ENCODE assay signal across 9 mouse cellular contexts in genomic region chr17:5828583-5828836, GRCm38 (mm10). TPM values are rescaled to one million over a fixed set of nuclear protein-coding genes. Genes with fewer than 3 reads are reported as not detected.
DNase-seq lines count a peak whose midpoint lies in the region; ATAC-seq and TF ChIP-seq lines count a peak whose summit lies in the region.
"Had no signal": no experiment of that assay in that cellular context is flagged by ENCODE, and none has a peak within 500 bp of the region (broad histone marks: within the 10 kb centered on the region; RNA-seq: fewer than 3 reads in every experiment).

No protein-coding gene starts in this region.

- TF ChIP-seq POLR2A in spleen, adult 2 months (IDR thresholded peaks at IDR 0.05; ENCODE audit: low read depth, low read length), result no peak
- no peak for TF ChIP-seq POLR2A in limb, embryonic 14.5 days (IDR thresholded peaks at IDR 0.05; ENCODE audit: borderline replicate concordance, extremely low read depth, insufficient read depth, insufficient read length)

- peak overlapping the region; percentile 86 for H3K27ac ChIP-seq in spleen, adult 2 months (ENCODE audit: insufficient read depth, low read length)
- H3K27ac ChIP-seq in forebrain, embryonic 13.5 days, result no peak overlapping the region
- no peak overlapping the region for H3K27ac ChIP-seq in limb, embryonic 14.5 days (replicated peaks; ENCODE audit: low read depth, low read length)
- no peak overlapping the region for H3K27ac ChIP-seq in stomach, embryonic 16.5 days (ENCODE audit: low read length)

- peak overlapping the region; percentile 50 for H3K4me2 ChIP-seq in forebrain, embryonic 13.5 days
- H3K4me2 ChIP-seq in limb, embryonic 14.5 days (replicated peaks; ENCODE audit: low read depth, low read length, severe bottlenecking), result peak overlapping the region; percentile 16; the same call in 1 of the 2 replicates
- H3K4me2 ChIP-seq in stomach, embryonic 16.5 days (ENCODE audit: low read depth, low read length), result peak overlapping the region; percentile 35; the same call in 1 of the 2 replicates

- no peak for DNase-seq in spleen, adult 2 months (ENCODE audit: low read depth in 1 of 2, low spot score in 2 of 2)
- no peak for DNase-seq in spleen, postnatal 36 days (ENCODE audit: low spot score in 2 of 2)
- DNase-seq in limb, embryonic 14.5 days (ENCODE audit: low spot score), result no peak
- DNase-seq in embryo, embryonic 9.5 days (ENCODE audit: extremely low spot score), result no peak
- DNase-seq: heart, postnatal 36 days; lung, postnatal 36 days had no signal

- H3K4me3 ChIP-seq in spleen, adult 2 months (ENCODE audit: extremely low read depth, insufficient read depth, insufficient read length), result no peak overlapping the region
- peak overlapping the region; percentile 13; the same call in 1 of the 2 replicates for H3K4me3 ChIP-seq in forebrain, embryonic 13.5 days
- H3K4me3 ChIP-seq in limb, embryonic 14.5 days (replicated peaks; ENCODE audit: low read length), result no peak overlapping the region
- H3K4me3 ChIP-seq in stomach, embryonic 16.5 days (replicated peaks; ENCODE audit: low read length), result 0 out of 2 replicates have a peak overlapping the region, but pooled peaks have one; percentile 5

- no peaks in the 10 kb centered on the region for H3K9me3 ChIP-seq in forebrain, embryonic 13.5 days (replicated peaks)
- no peaks in the 10 kb centered on the region for H3K9me3 ChIP-seq in limb, embryonic 14.5 days (ENCODE audit: control insufficient read depth, low read length)
- no peaks in the 10 kb centered on the region for H3K9me3 ChIP-seq in stomach, embryonic 16.5 days (replicated peaks; ENCODE audit: control insufficient read depth, low read length)

- no peak for TF ChIP-seq CTCF in spleen, adult 2 months (IDR thresholded peaks at IDR 0.05; ENCODE audit: extremely low read depth, insufficient read depth, insufficient read length, insufficient replicate concordance)

- no peaks in the 10 kb centered on the region for H3K36me3 ChIP-seq in spleen, adult 2 months (ENCODE audit: control insufficient read depth, insufficient read depth, low read length)
- H3K36me3 ChIP-seq in forebrain, embryonic 13.5 days (ENCODE audit: poor library complexity, severe bottlenecking), result no peaks in the 10 kb centered on the region
- no peaks in the 10 kb centered on the region for H3K36me3 ChIP-seq in limb, embryonic 14.5 days (ENCODE audit: control insufficient read depth, insufficient read depth, low read length)
- no peaks in the 10 kb centered on the region for H3K36me3 ChIP-seq in stomach, embryonic 16.5 days (ENCODE audit: control insufficient read depth, insufficient read depth, low read length)

- H3K27me3 ChIP-seq in spleen, adult 2 months (ENCODE audit: control insufficient read depth, insufficient read depth, low read length), result no peaks in the 10 kb centered on the region
- H3K27me3 ChIP-seq in forebrain, embryonic 13.5 days, result no peaks in the 10 kb centered on the region
- H3K27me3 ChIP-seq in limb, embryonic 14.5 days (ENCODE audit: control insufficient read depth, insufficient read depth, low read length), result no peaks in the 10 kb centered on the region
- no peaks in the 10 kb centered on the region for H3K27me3 ChIP-seq in stomach, embryonic 16.5 days (ENCODE audit: control insufficient read depth, insufficient read depth, low read length)

- H3K9ac ChIP-seq in forebrain, embryonic 13.5 days, result peak overlapping the region; percentile 45; the same call in 1 of the 2 replicates
- no peak overlapping the region; the same call in 1 of the 2 replicates for H3K9ac ChIP-seq in limb, embryonic 14.5 days (ENCODE audit: low read depth, low read length, severe bottlenecking)
- H3K9ac ChIP-seq in stomach, embryonic 16.5 days (ENCODE audit: low read length), result peak overlapping the region; percentile 57; the same call in 1 of the 2 replicates

- WGBS in spleen, adult 2 months, result 33% methylated on average over 3 of the region's 3 CpGs
- whole genome bisulfite sequencing in forebrain, embryonic 13.5 days, result 8% methylated on average over 3 of the region's 3 CpGs
- 12% methylated on average over 3 of the region's 3 CpGs for WGBS in limb, embryonic 14.5 days
- 28% methylated on average over 3 of the region's 3 CpGs for WGBS in stomach, embryonic 16.5 days

- 0 out of 2 replicates have a peak, but pooled peaks have one; percentile 6 for ATAC-seq in forebrain, embryonic 13.5 days
- no peak for ATAC-seq in limb, embryonic 14.5 days (ENCODE audit: low FRiP score, low read depth)
- ATAC-seq in stomach, embryonic 16.5 days (ENCODE audit: insufficient read depth, low FRiP score), result no peak
- ATAC-seq in erythroid progenitor cell, adult 5-6 weeks (replicated peaks; ENCODE audit: low FRiP score, poor library complexity, severe bottlenecking), result no peak

- H3K4me1 ChIP-seq in spleen, adult 2 months (ENCODE audit: control insufficient read depth, insufficient read depth, insufficient read length), result peaks cover 15% of the 10 kb centered on the region; the same call in 1 of the 2 replicates
- H3K4me1 ChIP-seq in forebrain, embryonic 13.5 days, result peaks cover 7% of the 10 kb centered on the region
- no peaks in the 10 kb centered on the region for H3K4me1 ChIP-seq in limb, embryonic 14.5 days (ENCODE audit: control insufficient read depth, insufficient read depth, low read length)
- H3K4me1 ChIP-seq in stomach, embryonic 16.5 days (ENCODE audit: control insufficient read depth, insufficient read depth, low read length), result peaks cover 6% of the 10 kb centered on the region

RNA-seq across cellular contexts. Expression of gene Snx9, which starts 12.6 kb away (rescaled TPM):
- polyA plus RNA-seq in spleen, adult 2 months (2012; rRNA removed), result 22.1 and 26.6 TPM in 2 replicates
- polyA plus RNA-seq in forebrain, embryonic 13.5 days (2015; fragmentation: Nextera tagmentation; extraction: Ambion mirVana), result 5.7 and 6.7 TPM in 2 replicates
- polyA plus RNA-seq in limb, embryonic 14.5 days (2012; rRNA removed), result 39.1 and 41.3 TPM in 2 replicates
- polyA plus RNA-seq in limb, embryonic 14.5 days (2014; fragmentation: Nextera tagmentation; extraction: Ambion mirVana), result 41.9 and 43.4 TPM in 2 replicates
- 28.2 and 31.3 TPM in 2 replicates for polyA plus RNA-seq in stomach, embryonic 16.5 days (2015; fragmentation: Nextera tagmentation; extraction: Ambion mirVana)
- 11.3 and 18.7 TPM in 2 replicates for total RNA-seq in erythroid progenitor cell, adult 5-6 weeks (2015; ENCODE audit: low replicate concordance)
- total RNA-seq in erythroid progenitor cell, adult 5-6 weeks (2017; ENCODE audit: low replicate concordance), result 4.4 and 5.9 TPM in 2 replicates

Comparison
In these comparisons a context has a peak if more than half of its experiments do, and no peak if none do; other contexts are left out.
1. H3K4me3 ChIP-seq: peak in forebrain, embryonic 13.5 days (single experiment) and stomach, embryonic 16.5 days (single experiment); none in spleen, adult 2 months (single experiment) and limb, embryonic 14.5 days (single experiment).
2. Peak in every context shown above with its lines, with median percentiles within 50 percentile points of each other: H3K4me2 ChIP-seq.